Mouse (Mus musculus) ES-Bruce4 (cell line): Measurements from ENCODE around the gene Ackr1. TPM values are rescaled to one million over a fixed set of nuclear protein-coding genes. Genes with fewer than 3 reads are reported as not detected.

ENCODE experiments used
- H3K27ac ChIP-seq: 2 replicates; pipeline ENCODE4 v1.5.1; 2012; ENCODE audit warnings: low read length, inconsistent platforms; ENCODE audit not compliant: insufficient read depth
- H3K27me3 ChIP-seq: 2 replicates; pipeline ENCODE4 v1.6.1; 2012; ENCODE audit warnings: mild to moderate bottlenecking, low read length, inconsistent platforms; ENCODE audit not compliant: control insufficient read depth, poor library complexity, insufficient read depth, severe bottlenecking
- H3K36me3 ChIP-seq: 2 replicates; pipeline ENCODE4 v1.6.1; 2012; ENCODE audit warnings: inconsistent platforms, mild to moderate bottlenecking, low read length, moderate library complexity; ENCODE audit not compliant: control insufficient read depth, poor library complexity, insufficient read depth, severe bottlenecking
- H3K4me1 ChIP-seq: one replicate; pipeline ENCODE4 v1.8.1; 2011; ENCODE audit warnings: low read length; ENCODE audit not compliant: control insufficient read depth, insufficient read depth
- H3K4me3 ChIP-seq: 2 replicates; pipeline ENCODE4 v1.5.1; 2011; ENCODE audit warnings: low read depth, mild to moderate bottlenecking, low read length
- H3K9ac ChIP-seq: 2 replicates; pipeline ENCODE4 v1.6.1; 2012; ENCODE audit warnings: low read depth, mild to moderate bottlenecking, inconsistent platforms; ENCODE audit not compliant: poor library complexity, severe bottlenecking
- H3K9me3 ChIP-seq: replicated peaks from 2 replicates; pipeline ENCODE4 v1.6.1; 2012; ENCODE audit warnings: mild to moderate bottlenecking, low read length, inconsistent platforms; ENCODE audit not compliant: control insufficient read depth, poor library complexity, insufficient read depth, severe bottlenecking
- CTCF ChIP-seq: IDR thresholded peaks from one replicate; pipeline ENCODE4 v1.8.1; 2011; ENCODE audit warnings: low read depth, low read length
- EP300 ChIP-seq: IDR thresholded peaks from 2 replicates; pipeline ENCODE4 v1.6.1; 2011; ENCODE audit warnings: low read depth, low read length; ENCODE audit not compliant: insufficient read depth
- POLR2A ChIP-seq: IDR thresholded peaks from one replicate; pipeline ENCODE4 v1.8.1; 2011; ENCODE audit warnings: low read length; ENCODE audit not compliant: insufficient read depth
- polyA plus RNA-seq: library from polyadenylated mRNA; stranded (reverse); fragments of >200 nt; gene quantifications from 2 replicates; pipeline ENCODE4 v1.2.4, GENCODE M21; 2011; ENCODE audit warnings: low read depth; ENCODE audit not compliant: missing spikeins, insufficient read depth, insufficient read length

Ackr1 gene
- polyA plus RNA-seq, 1 experiment, result not detected

GRCm38 (mm10) chr1:173329185-173329584, 4.4 kb downstream of the Ackr1 start:
- Histone ChIP-seq H3K27me3 (no peaks in the 10 kb centered on the region), H3K9ac (no peak overlapping the region), H3K27ac (no peak overlapping the region), H3K9me3 (no peaks in the 10 kb centered on the region), H3K36me3 (no peaks in the 10 kb centered on the region), H3K4me3 (no peak overlapping the region), H3K4me1 (no peaks in the 10 kb centered on the region)
- TF ChIP-seq EP300 (no peak), CTCF (no peak)

- H3K36me3 ChIP-seq, result no peaks in the 10 kb centered on the region
- no peak overlapping the region for H3K4me3 ChIP-seq
- no peak for TF ChIP-seq CTCF
- TF ChIP-seq EP300, result no peak
- TF ChIP-seq POLR2A, result no peak
These were observed 5.1 kb downstream of the Ackr1 start for GRCm38 (mm10) chr1:173328446-173328845.

GRCm38 (mm10) chr1:173326552-173326951, 7.0 kb downstream of the Ackr1 start:
- Histone ChIP-seq H3K4me3 (no peak overlapping the region), H3K27ac (no peak overlapping the region), H3K36me3 (no peaks in the 10 kb centered on the region), H3K4me1 (no peaks in the 10 kb centered on the region), H3K27me3 (no peaks in the 10 kb centered on the region), H3K9ac (no peak overlapping the region), H3K9me3 (no peaks in the 10 kb centered on the region)
- no peak for TF ChIP-seq CTCF
- no peak for TF ChIP-seq POLR2A
- no peak for TF ChIP-seq EP300

More at GRCm38 (mm10) chr1:173328446-173328845, 5.1 kb downstream of the Ackr1 start:
- no peaks in the 10 kb centered on the region for H3K9me3 ChIP-seq
- H3K27ac ChIP-seq, result no peak overlapping the region
- no peaks in the 10 kb centered on the region for H3K4me1 ChIP-seq
- no peaks in the 10 kb centered on the region for H3K27me3 ChIP-seq
- no peak overlapping the region for H3K9ac ChIP-seq

- TF ChIP-seq EP300 (no peak), POLR2A (no peak), CTCF (no peak)
- H3K4me3 ChIP-seq, result no peak overlapping the region
- H3K36me3 ChIP-seq, result no peaks in the 10 kb centered on the region
- H3K9me3 ChIP-seq, result no peaks in the 10 kb centered on the region
- H3K27me3 ChIP-seq, result no peaks in the 10 kb centered on the region
- H3K27ac ChIP-seq, result no peak overlapping the region
- H3K9ac ChIP-seq, result no peak overlapping the region
- H3K4me1 ChIP-seq, result no peaks in the 10 kb centered on the region
These were observed 8.2 kb downstream of the Ackr1 start for GRCm38 (mm10) chr1:173325395-173325794.

- no peaks in the 10 kb centered on the region for H3K36me3 ChIP-seq
- no peaks in the 10 kb centered on the region for H3K4me1 ChIP-seq
- H3K4me3 ChIP-seq, result no peak overlapping the region
- no peaks in the 10 kb centered on the region for H3K9me3 ChIP-seq
- H3K9ac ChIP-seq, result no peak overlapping the region
- no peaks in the 10 kb centered on the region for H3K27me3 ChIP-seq
- H3K27ac ChIP-seq, result no peak overlapping the region
- no peak for TF ChIP-seq CTCF
- TF ChIP-seq POLR2A, result no peak
- TF ChIP-seq EP300, result no peak
These were observed 8.6 kb downstream of the Ackr1 start for GRCm38 (mm10) chr1:173324961-173325360.

- H3K4me3 ChIP-seq, result no peak overlapping the region
- TF ChIP-seq POLR2A (no peak), EP300 (no peak), CTCF (peak; percentile 61)
- H3K4me1 ChIP-seq, result no peaks in the 10 kb centered on the region
- no peak overlapping the region for H3K27ac ChIP-seq
- no peaks in the 10 kb centered on the region for H3K9me3 ChIP-seq
- H3K27me3 ChIP-seq, result no peaks in the 10 kb centered on the region
- no peaks in the 10 kb centered on the region for H3K36me3 ChIP-seq
- H3K9ac ChIP-seq, result no peak overlapping the region
These were observed 9.5 kb downstream of the Ackr1 start for GRCm38 (mm10) chr1:173323839-173324585.
